Mouse (Mus musculus) T-helper 2 cell (primary cell): ENCODE measurements around the gene Gatb.

ENCODE experiments used
- in situ Hi-C: fragments of 300-600 bp; cut with MboI, MseI; formaldehyde crosslinking; loops from one replicate; pipeline ENCODE4 v1.15.1; 2025; ENCODE audit warnings: high pct_unique_total_duplicates

Gene Gatb

DNA sequence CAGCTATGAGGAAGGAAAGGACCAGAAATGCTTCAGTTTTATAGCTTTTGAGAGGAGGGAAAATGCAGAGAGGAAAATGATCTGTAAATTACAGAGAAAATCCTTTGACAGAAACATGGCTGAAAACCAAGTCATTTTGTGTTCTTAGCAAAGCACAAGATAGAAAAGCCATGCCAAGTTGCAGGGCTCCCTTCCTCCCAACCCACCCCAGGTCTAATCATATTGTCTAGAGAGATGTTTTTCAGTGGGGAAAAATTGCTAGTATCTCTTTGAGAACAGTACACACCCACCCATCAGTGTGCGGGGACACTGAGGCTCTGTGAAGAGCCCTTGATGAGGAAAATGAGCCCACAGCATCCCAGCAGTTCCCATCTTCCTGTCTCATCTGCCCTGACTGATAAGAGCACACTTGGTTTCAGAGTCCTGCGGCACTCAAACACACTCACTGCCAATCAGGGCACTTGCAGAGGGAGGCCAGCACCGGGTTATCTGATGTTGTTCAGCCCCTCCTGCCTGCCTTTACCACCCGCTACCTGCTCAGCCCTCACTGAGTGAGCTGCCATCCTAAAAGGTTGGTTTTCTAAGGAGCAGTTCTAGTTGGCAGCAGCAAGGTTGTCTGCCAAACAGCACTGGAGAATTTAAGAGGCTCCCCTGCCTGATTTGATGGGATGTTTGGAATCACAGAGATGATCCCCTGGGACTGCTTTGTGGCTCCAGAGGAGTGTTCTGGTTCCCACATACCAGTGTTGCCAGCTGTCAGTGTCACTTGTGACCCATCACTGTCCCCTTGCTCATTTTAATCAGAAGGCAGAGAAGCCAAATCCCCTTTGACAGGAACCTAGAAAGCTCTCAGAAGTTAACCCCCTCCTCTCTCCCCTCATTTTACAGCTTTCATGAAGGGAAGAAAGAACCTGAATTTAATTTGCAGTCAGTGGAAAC, 79.1 kb downstream of the Gatb start:
- in situ Hi-C loops: no loop called here

DNA sequence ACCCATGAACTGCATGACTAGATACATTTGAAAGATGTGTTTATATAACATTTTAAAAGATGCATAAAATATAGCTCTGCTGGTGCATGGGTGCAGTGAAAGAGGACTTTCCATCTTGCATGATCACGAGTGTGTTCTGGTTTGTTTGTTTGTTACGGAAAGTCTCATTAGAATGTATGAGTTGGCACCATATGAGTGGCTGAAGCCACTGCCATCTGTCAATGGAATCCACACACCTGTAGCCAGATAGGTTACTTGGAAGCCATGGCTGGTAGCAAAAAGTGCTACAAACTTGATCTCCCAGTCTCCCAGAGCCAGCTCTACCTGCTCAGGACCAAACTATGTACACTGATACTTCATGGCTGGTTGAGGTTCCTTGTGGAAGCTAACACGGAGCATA, 81.6 kb downstream of the Gatb start:
- in situ Hi-C loops: no loop called here

DNA sequence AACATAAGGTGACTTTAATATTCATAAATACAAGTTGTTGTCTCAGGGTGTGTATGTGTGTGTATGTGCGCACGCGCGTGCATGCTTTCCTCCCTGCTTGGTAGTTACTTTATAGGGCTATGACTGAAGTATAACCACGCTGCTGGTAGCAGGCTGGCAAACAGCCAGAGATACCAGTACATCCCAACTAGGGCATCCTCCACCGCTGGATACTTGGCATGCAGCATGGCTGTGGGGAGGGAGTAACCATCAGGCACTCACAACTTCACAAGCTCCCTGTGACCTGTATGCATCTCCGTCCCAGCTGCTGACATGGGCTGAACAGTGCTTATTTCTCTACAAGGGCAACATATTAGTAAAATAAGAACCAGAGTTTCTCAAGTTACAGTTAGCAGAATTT, 85.8 kb downstream of the Gatb start:
- in situ Hi-C loops: loop anchor here (10.0 kb wide), 1 partner anchor 1135 kb away; no protein-coding TSS in a partner anchor

DNA sequence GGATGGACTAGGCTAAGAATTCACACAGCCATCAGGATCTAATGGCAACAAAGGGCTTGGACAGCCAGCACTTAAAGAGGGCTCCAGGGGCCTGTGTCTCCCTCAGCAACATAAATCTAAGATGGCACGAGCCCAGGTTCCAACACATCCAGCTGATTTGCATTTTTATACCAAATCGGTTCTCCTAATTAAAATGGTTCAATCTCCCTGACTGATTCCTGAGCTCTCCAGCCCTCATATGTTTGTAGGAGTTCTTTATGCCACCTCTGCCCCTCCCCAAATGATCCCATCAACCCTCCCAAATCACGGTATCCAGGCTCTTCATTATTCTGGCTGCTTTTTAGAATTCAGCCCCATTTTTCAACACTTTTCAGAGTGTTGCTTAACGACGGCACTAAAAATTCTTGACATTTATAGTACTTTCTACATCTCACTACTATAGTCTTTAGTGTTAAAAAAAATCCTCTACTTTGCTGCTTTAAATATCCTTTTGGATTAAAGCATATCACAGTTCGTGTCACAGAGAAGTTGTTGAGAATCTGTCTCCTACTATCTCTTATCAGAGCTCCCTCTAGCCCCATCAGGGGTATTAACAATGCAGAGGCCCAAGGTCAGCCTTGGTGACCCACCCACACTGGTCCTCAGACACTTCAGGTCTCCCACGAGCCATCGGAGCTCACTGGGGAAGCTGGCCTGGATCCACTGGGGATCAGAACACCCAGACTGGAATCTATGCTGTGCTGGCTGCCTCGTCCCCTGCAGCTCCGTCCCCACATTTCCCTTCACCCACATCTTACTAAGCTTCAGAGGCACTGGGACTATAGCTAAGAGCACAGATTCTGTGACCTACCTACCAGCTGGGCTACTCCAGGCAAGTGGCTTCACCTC, 88.3 kb downstream of the Gatb start:
- in situ Hi-C loops: loop anchor here (10.0 kb wide), 1 partner anchor 1137 kb away; no protein-coding TSS in a partner anchor

DNA sequence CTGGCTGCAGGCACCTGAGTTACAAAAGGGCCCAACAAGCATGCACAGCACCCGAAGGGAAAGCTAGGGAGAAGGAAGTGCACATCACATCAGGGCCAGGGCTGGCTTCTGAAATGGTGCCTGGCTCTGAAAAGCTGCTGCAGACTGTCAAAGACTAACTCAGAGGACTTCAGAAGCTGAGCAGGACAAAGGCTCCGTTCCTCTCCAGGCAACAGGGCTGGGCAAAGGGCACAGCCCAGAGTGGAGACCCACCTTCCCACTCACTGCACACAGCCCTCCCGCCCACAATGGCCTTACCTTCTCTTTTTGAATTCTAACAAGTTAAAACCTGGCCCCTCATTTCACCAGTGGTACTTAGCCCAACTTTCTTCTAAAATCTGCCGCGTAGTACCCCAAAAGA, 89.9 kb downstream of the Gatb start:
- in situ Hi-C loops: loop anchor here (10.0 kb wide), 1 partner anchor 1139 kb away; no protein-coding TSS in a partner anchor

DNA sequence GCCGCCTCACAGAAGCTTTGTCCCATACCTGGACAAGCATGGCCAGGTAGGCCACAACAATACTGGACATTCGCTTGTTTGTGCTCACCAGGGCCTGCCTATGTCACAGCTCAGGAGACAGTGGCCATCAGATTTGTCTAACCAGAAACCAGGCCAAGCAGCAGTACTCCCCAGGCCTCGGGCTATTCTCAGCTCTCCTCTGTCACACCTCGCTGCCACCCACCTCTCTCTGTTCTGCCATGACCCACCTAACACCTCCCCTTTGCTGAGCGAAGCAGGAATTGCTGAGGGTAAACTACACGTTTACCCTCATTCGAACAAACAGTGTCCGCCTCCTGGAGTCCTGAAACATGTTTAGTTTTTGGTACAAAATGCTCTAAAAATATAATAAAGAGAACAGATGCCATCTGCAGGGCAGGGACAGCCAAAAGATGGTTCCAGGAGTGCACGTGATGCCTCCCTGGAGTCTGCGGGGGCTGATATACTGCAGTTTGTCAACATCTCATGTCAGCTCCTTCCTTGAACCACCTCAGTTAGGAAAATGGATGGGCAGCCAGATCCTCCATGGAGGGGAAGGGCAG, 90.8 kb downstream of the Gatb start:
- in situ Hi-C loops: loop anchor here (5.0 to 10.0 kb wide), 2 partner anchors 102 to 1140 kb away; no protein-coding TSS in a partner anchor

DNA sequence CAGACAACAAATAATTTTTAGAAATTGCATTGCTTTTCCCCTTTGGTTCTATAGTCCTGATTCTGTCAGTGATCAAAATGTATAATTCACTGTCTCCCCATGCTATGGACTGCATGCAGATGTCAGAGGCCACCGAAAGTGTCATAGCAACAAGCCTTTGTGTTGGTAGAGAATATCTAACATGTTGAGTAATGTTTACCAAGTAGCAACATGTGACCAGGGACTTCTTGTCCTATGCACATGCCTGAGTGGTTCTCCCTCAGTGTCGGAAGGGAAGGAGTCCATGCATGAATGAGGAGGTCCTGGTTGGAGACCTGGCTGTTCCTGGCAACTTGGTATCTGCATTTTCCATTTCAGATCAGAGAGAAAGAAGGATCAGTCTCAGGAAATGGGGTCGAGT, 92.2 kb downstream of the Gatb start:
- in situ Hi-C loops: loop anchor here (5.0 to 10.0 kb wide), 2 partner anchors 104 to 1141 kb away; no protein-coding TSS in a partner anchor

DNA sequence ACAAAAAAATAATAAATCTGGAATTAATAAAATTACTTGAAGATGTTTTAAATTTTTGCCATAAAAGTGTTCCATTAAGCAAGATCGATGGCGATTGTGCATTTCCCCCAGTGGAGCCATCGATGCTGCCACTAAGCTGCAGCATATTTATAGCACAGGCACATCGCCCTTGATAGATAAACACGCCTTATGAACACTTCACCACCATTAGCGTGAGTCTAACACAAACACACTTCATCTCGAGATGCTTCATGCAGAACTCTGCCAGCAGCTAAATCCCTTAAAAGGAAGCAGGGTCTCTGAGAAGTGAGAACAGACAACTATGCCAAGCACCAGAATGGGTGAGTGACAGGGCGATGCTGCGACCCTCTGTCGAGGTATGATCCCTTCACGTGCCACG, 92.8 kb downstream of the Gatb start:
- in situ Hi-C loops: loop anchor here (5.0 to 10.0 kb wide), 2 partner anchors 104 to 1142 kb away; no protein-coding TSS in a partner anchor

DNA sequence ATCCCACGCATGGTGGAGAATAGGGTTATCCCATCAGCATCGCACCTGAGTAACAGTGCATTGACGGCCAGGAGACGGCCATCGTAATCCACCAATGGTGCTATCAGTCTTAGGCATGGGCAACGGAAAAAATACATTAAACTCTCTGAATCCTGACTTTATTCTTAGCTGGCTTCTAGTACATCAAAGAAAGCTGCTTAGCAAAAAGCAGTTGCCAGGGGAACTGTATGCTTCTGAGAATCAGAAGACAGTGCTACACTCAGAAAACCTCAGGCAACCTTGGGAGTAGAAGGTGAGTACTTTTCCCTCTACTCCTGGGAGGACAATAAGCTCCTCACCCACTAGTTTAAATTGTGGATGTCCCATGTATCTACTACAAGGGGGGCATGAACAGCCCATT, 93.8 kb downstream of the Gatb start:
- in situ Hi-C loops: loop anchor here (5.0 to 10.0 kb wide), 2 partner anchors 105 to 1143 kb away; no protein-coding TSS in a partner anchor

DNA sequence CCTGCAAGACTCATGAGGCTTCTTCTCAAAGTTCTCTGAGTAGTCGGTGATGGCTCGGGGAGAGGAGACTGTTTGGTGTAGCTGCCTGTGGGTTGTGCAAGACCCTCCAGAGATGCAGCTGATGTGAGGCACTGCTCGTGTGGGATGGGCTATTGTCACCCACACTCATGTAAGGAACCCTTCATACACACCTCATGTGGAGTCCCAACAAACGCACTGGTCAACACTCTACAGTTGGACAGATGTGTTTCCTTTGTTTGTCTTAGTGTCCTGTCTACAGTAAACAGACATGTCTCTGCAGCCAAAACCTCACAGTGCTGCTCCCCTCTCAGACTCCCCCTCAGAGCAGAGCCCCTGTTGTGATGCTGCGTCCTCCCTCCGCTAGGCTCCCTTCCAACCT, 95.9 kb downstream of the Gatb start:
- in situ Hi-C loops: loop anchor here (5.0 to 10.0 kb wide), 2 partner anchors 108 to 1145 kb away; no protein-coding TSS in a partner anchor

DNA sequence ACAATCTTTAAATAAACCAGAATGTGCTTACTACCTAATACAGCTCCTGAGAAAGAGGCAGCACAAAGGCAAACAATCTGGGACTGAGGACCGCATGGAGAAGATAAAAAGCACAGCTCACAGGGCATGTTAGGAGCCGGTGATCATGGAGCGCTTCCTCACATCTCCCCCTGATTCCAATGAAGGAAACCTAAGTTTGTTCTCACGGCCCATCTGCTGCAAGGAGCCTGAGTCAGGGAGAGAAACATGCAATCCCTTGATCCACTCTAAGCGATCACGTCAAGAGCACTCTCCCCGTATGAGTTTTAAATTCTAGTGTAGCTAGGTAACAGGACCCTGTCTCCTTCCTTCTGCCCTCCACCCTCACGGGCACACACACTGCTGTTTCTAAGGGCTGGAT, 103.2 kb downstream of the Gatb start:
- in situ Hi-C loops: no loop called here

DNA sequence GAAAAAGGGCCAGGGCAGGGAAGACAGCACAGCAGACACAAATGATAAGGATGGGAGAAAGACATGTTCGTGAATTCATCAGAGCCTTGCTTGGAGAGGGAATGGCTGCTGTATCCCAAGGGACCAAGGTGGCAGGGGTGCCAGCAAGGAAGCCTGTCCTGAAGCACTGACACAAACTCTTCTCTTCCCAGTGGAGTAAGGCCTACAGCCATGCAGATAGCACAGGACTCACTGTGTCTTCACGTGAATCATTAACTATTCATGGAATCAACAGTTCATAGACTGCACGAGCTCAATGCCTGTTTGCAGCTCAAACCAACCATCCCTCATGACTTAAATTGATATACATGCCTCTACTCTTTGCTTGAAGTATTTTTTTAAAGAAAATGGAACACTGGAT, 104.0 kb downstream of the Gatb start:
- in situ Hi-C loops: no loop called here

DNA sequence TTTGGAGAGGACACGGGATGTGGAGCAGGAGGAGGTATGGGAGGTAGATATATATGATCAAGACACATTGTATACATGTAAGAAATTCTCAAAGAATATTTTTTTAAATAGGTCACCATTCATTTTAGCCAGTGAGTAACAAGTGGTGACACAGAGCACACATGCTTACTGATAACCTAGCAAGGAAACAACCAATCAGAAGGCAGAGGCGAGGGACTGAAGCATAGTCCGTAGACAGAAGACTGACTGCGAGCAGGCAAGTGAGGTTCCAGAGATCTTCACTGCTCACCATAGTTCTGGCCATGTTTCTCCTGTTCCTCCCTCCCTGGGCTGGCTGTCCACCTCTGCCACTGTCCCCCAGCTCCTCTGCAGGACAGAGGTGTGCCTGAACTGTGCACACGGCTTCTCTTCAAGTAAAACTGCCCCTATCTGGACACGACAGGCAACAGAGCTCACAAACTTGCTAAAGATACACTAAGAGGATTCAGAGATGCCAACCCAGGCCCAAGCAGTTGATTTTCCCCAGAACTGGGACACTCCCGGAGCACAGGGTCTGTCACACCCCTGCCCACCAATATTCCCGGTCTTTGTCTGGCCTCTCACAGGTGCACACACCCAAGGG, 105.5 kb downstream of the Gatb start:
- in situ Hi-C loops: no loop called here

DNA sequence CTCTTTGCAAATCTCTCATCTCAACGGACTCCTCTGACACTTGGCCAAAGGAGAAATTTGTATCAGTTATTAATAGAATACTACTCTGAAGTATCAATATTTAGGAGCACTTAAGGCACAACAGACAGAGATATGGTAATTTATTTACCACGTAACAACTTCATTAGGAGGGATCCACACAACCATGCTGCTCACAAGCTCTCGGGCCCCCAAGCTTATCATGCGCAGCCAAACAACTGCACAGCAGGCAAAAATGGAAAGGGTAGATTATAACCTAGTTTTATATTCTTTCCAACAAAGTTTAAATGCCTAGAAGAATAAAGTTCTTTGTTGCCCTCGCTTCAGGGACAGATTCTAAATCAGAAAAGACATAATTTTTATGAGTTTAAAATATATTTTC, 106.0 kb downstream of the Gatb start:
- in situ Hi-C loops: no loop called here

DNA sequence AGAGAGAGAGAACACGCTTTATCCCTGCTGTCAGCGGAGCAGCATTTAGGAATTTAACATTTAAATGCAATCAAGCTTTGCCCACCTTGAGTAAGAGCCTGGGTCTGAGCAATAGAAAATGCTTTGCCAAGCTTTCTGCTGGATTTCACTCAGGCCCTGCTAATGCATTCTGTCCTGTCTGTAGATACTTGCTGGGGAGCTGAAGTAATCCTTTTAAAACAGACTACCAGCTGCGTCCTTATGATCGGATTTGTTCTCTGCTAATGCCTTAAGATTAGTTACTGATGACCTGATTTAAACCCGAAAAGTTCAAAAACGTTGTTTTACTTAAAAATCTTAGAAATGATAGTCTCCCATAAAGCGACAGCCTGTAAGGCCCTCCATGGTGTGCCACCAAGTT, 107.2 kb downstream of the Gatb start:
- in situ Hi-C loops: no loop called here

DNA sequence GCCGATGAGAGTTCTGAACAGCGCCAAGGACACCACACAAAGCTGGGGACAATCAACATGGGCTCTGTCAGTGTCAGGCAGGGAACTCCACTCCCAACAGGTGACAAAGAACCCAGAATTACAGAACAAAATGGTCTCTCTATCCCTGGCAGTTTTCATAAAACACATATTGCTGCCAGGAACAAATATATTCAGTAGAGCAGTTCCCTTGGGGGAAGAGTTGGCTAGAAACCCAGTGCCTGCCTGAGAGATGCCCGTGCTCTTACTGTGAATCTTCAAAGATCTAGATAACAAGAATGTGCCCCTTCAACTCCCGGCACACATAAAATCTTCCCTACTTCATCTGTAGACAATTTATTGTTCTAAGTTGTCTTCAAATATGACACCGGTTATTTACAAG, 109.7 kb downstream of the Gatb start:
- in situ Hi-C loops: no loop called here

DNA sequence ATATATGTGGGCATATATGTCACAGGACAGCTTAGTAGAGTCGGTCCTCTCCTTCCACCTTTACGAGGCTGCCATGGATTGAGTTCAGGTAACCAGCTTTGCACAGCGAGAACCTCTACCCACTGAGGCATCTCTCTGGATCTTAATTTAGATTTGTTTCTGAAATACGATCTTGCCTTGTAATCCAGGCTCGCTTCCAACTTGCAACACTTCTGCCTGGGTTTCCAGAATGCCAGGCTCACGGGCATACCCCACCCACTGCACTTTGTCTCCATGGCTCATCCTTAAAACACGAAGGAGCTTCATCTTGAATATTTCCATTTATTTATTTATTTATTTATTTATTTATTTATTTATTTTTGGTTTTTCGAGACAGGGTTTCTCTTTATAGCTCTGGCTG, 111.4 kb downstream of the Gatb start:
- in situ Hi-C loops: no loop called here

DNA sequence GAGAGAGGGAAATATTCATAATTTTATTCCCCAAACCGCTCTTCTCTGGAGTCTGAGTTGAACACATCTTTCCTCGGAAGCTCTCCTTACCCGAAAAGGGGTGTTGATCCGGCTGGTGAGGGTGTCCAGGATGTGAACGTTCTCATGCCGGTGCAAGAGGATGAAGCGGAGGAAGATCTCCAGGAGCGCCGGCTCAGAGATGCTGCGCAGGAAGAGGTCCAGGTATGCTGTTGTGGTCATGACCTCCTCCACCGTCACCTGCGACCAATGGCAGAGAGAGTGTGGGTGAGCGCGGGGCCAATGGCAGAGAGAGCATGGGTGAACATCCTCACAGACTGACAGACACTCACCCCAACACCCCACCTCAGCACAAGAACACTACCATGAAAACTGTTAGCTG, 114.4 kb downstream of the Gatb start:
- in situ Hi-C loops: no loop called here

DNA sequence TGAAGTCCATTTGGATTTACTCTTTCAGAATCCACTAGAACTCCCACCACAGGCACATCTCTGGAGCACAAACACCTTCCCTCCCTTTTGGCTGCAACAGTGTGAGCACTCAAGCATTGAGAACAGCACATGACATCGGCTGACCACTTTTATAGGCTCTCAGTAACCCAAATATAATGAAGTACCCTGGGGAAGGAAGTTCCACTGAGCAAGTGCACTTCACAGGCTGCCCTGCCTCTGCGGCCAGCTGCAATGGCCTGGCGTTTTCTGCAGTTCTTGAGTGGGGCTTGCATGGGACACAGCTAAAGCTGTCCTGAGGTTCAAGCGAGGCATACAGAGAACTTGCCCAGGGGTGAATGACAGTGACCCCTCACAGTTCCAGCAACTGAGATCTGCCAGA, 117.2 kb downstream of the Gatb start:
- in situ Hi-C loops: loop anchor here (10.0 kb wide), 1 partner anchor 1714 kb away; no protein-coding TSS in a partner anchor

DNA sequence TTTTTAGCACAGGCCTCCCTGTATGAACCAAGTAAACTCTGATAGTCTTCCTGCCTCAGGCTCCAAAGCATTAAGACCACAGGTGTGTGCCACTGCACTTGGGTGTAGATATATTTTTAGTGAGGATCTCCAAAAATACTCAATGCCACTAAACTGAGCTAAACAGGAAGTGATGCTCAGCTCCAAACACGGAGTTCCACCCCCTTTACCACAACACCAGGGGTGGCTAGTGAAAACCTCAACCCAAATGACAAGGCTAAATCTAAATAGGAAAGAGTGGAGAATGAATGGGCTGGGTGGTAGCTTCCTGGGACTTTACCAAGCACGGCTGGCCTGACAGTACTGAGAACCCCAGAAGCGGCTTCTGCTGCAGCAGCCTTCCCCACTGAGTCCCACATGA, 119.1 kb downstream of the Gatb start:
- in situ Hi-C loops: loop anchor here (10.0 kb wide), 1 partner anchor 1712 kb away; no protein-coding TSS in a partner anchor

DNA sequence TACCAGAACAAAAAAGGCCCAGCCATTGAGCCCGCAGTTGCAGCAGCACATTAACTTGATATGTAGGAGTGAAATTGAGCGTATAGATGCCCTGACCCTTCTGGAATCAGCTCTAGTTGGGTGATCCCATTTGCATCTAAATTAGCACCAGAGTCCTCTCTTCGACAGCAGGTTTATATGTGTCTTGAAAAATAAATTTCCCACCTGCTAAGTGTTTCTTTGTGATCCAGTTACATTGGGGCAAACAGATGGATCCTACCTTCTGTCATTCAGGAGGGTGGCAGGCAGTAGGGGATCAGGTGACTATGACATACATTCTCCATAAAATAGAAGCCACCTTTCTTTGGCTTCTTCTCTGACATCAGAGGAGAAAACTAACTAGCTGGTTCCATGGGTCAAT, 121.1 kb downstream of the Gatb start:
- in situ Hi-C loops: loop anchor here (10.0 kb wide), 1 partner anchor 1710 kb away; no protein-coding TSS in a partner anchor
